Mouse (Mus musculus): ENCODE measurements around the gene Rims4. TPM values are rescaled to one million over a fixed set of nuclear protein-coding genes. Genes with fewer than 3 reads are reported as not detected.

Gene Rims4
- polyA plus RNA-seq, 1 experiment from 2014 or later, result 0.15 TPM

GRCm38 (mm10) chr2:163880891-163881290, 37.6 kb downstream of the Rims4 start:
- H3K4me2 ChIP-seq (ENCODE audit: low read length), result no peak overlapping the region
- peaks cover 31% of the 10 kb centered on the region for H3K27me3 ChIP-seq (ENCODE audit: control insufficient read depth, insufficient read depth, low read length)
- no peak for ATAC-seq (ENCODE audit: insufficient number of reproducible peaks, insufficient read depth, low FRiP score, low read depth)
- H3K4me3 ChIP-seq (ENCODE audit: control insufficient read depth in 1 of 2, insufficient read depth in 1 of 2, low read depth in 1 of 2, low read length in 2 of 2), result no peak overlapping the region
- no peak overlapping the region for H3K9ac ChIP-seq (ENCODE audit: low read length)
- no peaks in the 10 kb centered on the region for H3K36me3 ChIP-seq (ENCODE audit: control insufficient read depth, insufficient read depth, low read length)
- H3K9me3 ChIP-seq (ENCODE audit: control insufficient read depth, low read length), result no peaks in the 10 kb centered on the region
- WGBS, result 57% methylated on average over 6 of the region's 6 CpGs
- no peak overlapping the region for H3K27ac ChIP-seq (replicated peaks in 1 of 2; ENCODE audit: control insufficient read depth in 1 of 2, insufficient read depth in 1 of 2, low read depth in 2 of 2, low read length in 2 of 2)
- H3K4me1 ChIP-seq (ENCODE audit: control insufficient read depth in 2 of 2, insufficient read depth in 2 of 2, low read length in 2 of 2), result peaks cover 0 to 2% of the 10 kb centered on the region in 2 experiments; a peak in 2 of 4 replicates

- ATAC-seq (ENCODE audit: insufficient number of reproducible peaks, insufficient read depth, low FRiP score, low read depth), result no peak
- no peak overlapping the region for H3K27ac ChIP-seq (replicated peaks in 1 of 2; ENCODE audit: control insufficient read depth in 1 of 2, insufficient read depth in 1 of 2, low read depth in 2 of 2, low read length in 2 of 2)
- WGBS, result 72% methylated on average over 14 of the region's 14 CpGs
Measured at GRCm38 (mm10) chr2:163876830-163877498, 41.5 kb downstream of the Rims4 start.

GRCm38 (mm10) chr2:163875484-163875883, 43.0 kb downstream of the Rims4 start:
- Histone ChIP-seq H3K4me1 (ENCODE audit: control insufficient read depth in 2 of 2, insufficient read depth in 2 of 2, low read length in 2 of 2) (peaks cover 5 to 6% of the 10 kb centered on the region in 2 experiments), H3K27ac (replicated peaks in 1 of 2; ENCODE audit: control insufficient read depth in 1 of 2, insufficient read depth in 1 of 2, low read depth in 2 of 2, low read length in 2 of 2) (no peak overlapping the region), H3K4me3 (ENCODE audit: control insufficient read depth in 1 of 2, insufficient read depth in 1 of 2, low read depth in 1 of 2, low read length in 2 of 2) (no peak overlapping the region), H3K36me3 (ENCODE audit: control insufficient read depth, insufficient read depth, low read length) (no peaks in the 10 kb centered on the region), H3K9me3 (ENCODE audit: control insufficient read depth, low read length) (no peaks in the 10 kb centered on the region), H3K9ac (ENCODE audit: low read length) (no peak overlapping the region), H3K4me2 (ENCODE audit: low read length) (no peak overlapping the region), H3K27me3 (ENCODE audit: control insufficient read depth, insufficient read depth, low read length) (peaks cover 17% of the 10 kb centered on the region)
- no peak for ATAC-seq (ENCODE audit: insufficient number of reproducible peaks, insufficient read depth, low FRiP score, low read depth)
- 68% methylated on average over 7 of the region's 7 CpGs for WGBS

More at GRCm38 (mm10) chr2:163876830-163877498, 41.5 kb downstream of the Rims4 start:
- Histone ChIP-seq H3K4me2 (ENCODE audit: low read length) (no peak overlapping the region), H3K36me3 (ENCODE audit: control insufficient read depth, insufficient read depth, low read length) (no peaks in the 10 kb centered on the region), H3K9ac (ENCODE audit: low read length) (no peak overlapping the region), H3K4me3 (ENCODE audit: control insufficient read depth in 1 of 2, insufficient read depth in 1 of 2, low read depth in 1 of 2, low read length in 2 of 2) (no peak overlapping the region), H3K9me3 (ENCODE audit: control insufficient read depth, low read length) (no peaks in the 10 kb centered on the region), H3K4me1 (ENCODE audit: control insufficient read depth in 2 of 2, insufficient read depth in 2 of 2, low read length in 2 of 2) (peaks cover 5 to 6% of the 10 kb centered on the region in 2 experiments), H3K27me3 (ENCODE audit: control insufficient read depth, insufficient read depth, low read length) (peaks cover 14% of the 10 kb centered on the region)

- no peak for ATAC-seq (ENCODE audit: insufficient number of reproducible peaks, insufficient read depth, low FRiP score, low read depth)
- Histone ChIP-seq H3K4me2 (ENCODE audit: low read length) (no peak overlapping the region), H3K36me3 (ENCODE audit: control insufficient read depth, insufficient read depth, low read length) (no peaks in the 10 kb centered on the region), H3K4me3 (ENCODE audit: control insufficient read depth in 1 of 2, insufficient read depth in 1 of 2, low read depth in 1 of 2, low read length in 2 of 2) (no peak overlapping the region), H3K27me3 (ENCODE audit: control insufficient read depth, insufficient read depth, low read length) (peaks cover 22% of the 10 kb centered on the region), H3K9me3 (ENCODE audit: control insufficient read depth, low read length) (no peaks in the 10 kb centered on the region), H3K9ac (ENCODE audit: low read length) (no peak overlapping the region), H3K4me1 (ENCODE audit: control insufficient read depth in 2 of 2, insufficient read depth in 2 of 2, low read length in 2 of 2) (peaks cover 5 to 6% of the 10 kb centered on the region in 2 experiments), H3K27ac (replicated peaks in 1 of 2; ENCODE audit: control insufficient read depth in 1 of 2, insufficient read depth in 1 of 2, low read depth in 2 of 2, low read length in 2 of 2) (no peak overlapping the region)
- WGBS, result 45% methylated on average over 5 of the region's 5 CpGs
Measured at GRCm38 (mm10) chr2:163874877-163875276, 43.6 kb downstream of the Rims4 start.

GRCm38 (mm10) chr2:163871906-163872305, 46.6 kb downstream of the Rims4 start:
- Histone ChIP-seq H3K27me3 (ENCODE audit: control insufficient read depth, insufficient read depth, low read length) (peaks cover 8% of the 10 kb centered on the region; the same call in 1 of the 2 replicates), H3K4me1 (ENCODE audit: control insufficient read depth in 2 of 2, insufficient read depth in 2 of 2, low read length in 2 of 2) (peaks cover 3 to 5% of the 10 kb centered on the region in 2 experiments), H3K27ac (replicated peaks in 1 of 2; ENCODE audit: control insufficient read depth in 1 of 2, insufficient read depth in 1 of 2, low read depth in 2 of 2, low read length in 2 of 2) (no peak overlapping the region), H3K4me3 (ENCODE audit: control insufficient read depth in 1 of 2, insufficient read depth in 1 of 2, low read depth in 1 of 2, low read length in 2 of 2) (no peak overlapping the region), H3K9me3 (ENCODE audit: control insufficient read depth, low read length) (no peaks in the 10 kb centered on the region), H3K9ac (ENCODE audit: low read length) (no peak overlapping the region), H3K4me2 (ENCODE audit: low read length) (no peak overlapping the region), H3K36me3 (ENCODE audit: control insufficient read depth, insufficient read depth, low read length) (no peaks in the 10 kb centered on the region)
- WGBS, result 59% methylated on average over 3 of the region's 3 CpGs
- ATAC-seq (ENCODE audit: insufficient number of reproducible peaks, insufficient read depth, low FRiP score, low read depth), result no peak

- no peak for ATAC-seq (ENCODE audit: insufficient number of reproducible peaks, insufficient read depth, low FRiP score, low read depth)
- H3K9ac ChIP-seq (ENCODE audit: low read length), result no peak overlapping the region
- H3K4me1 ChIP-seq (ENCODE audit: control insufficient read depth in 2 of 2, insufficient read depth in 2 of 2, low read length in 2 of 2), result peaks cover 3 to 5% of the 10 kb centered on the region in 2 experiments; a peak in 3 of 4 replicates
- H3K9me3 ChIP-seq (ENCODE audit: control insufficient read depth, low read length), result no peaks in the 10 kb centered on the region
- 68% methylated on average over 4 of the region's 4 CpGs for WGBS
- H3K4me2 ChIP-seq (ENCODE audit: low read length), result no peak overlapping the region
- no peaks in the 10 kb centered on the region for H3K36me3 ChIP-seq (ENCODE audit: control insufficient read depth, insufficient read depth, low read length)
- no peak overlapping the region for H3K4me3 ChIP-seq (ENCODE audit: control insufficient read depth in 1 of 2, insufficient read depth in 1 of 2, low read depth in 1 of 2, low read length in 2 of 2)
- H3K27me3 ChIP-seq (ENCODE audit: control insufficient read depth, insufficient read depth, low read length), result peaks cover 13% of the 10 kb centered on the region
- H3K27ac ChIP-seq (replicated peaks in 1 of 2; ENCODE audit: control insufficient read depth in 1 of 2, insufficient read depth in 1 of 2, low read depth in 2 of 2, low read length in 2 of 2), result no peak overlapping the region
Measured at GRCm38 (mm10) chr2:163871266-163871665, 47.2 kb downstream of the Rims4 start.

GRCm38 (mm10) chr2:163869783-163870182, 48.7 kb downstream of the Rims4 start:
- no peaks in the 10 kb centered on the region for H3K36me3 ChIP-seq (ENCODE audit: control insufficient read depth, insufficient read depth, low read length)
- ATAC-seq (ENCODE audit: insufficient number of reproducible peaks, insufficient read depth, low FRiP score, low read depth), result no peak
- H3K27me3 ChIP-seq (ENCODE audit: control insufficient read depth, insufficient read depth, low read length), result peaks cover 15% of the 10 kb centered on the region
- no peak overlapping the region for H3K4me2 ChIP-seq (ENCODE audit: low read length)
- WGBS, result 66% methylated on average over 5 of the region's 5 CpGs
- no peaks in the 10 kb centered on the region for H3K9me3 ChIP-seq (ENCODE audit: control insufficient read depth, low read length)
- H3K9ac ChIP-seq (ENCODE audit: low read length), result no peak overlapping the region
- no peaks in the 10 kb centered on the region for H3K4me1 ChIP-seq (ENCODE audit: control insufficient read depth in 2 of 2, insufficient read depth in 2 of 2, low read length in 2 of 2)
- no peak overlapping the region for H3K4me3 ChIP-seq (ENCODE audit: control insufficient read depth in 1 of 2, insufficient read depth in 1 of 2, low read depth in 1 of 2, low read length in 2 of 2)
- H3K27ac ChIP-seq (replicated peaks in 1 of 2; ENCODE audit: control insufficient read depth in 1 of 2, insufficient read depth in 1 of 2, low read depth in 2 of 2, low read length in 2 of 2), result no peak overlapping the region

GRCm38 (mm10) chr2:163866061-163866460, 52.4 kb downstream of the Rims4 start:
- no peak for ATAC-seq (ENCODE audit: insufficient number of reproducible peaks, insufficient read depth, low FRiP score, low read depth)
- H3K4me3 ChIP-seq (ENCODE audit: control insufficient read depth in 1 of 2, insufficient read depth in 1 of 2, low read depth in 1 of 2, low read length in 2 of 2), result no peak overlapping the region
- H3K36me3 ChIP-seq (ENCODE audit: control insufficient read depth, insufficient read depth, low read length), result no peaks in the 10 kb centered on the region
- no peaks in the 10 kb centered on the region for H3K4me1 ChIP-seq (ENCODE audit: control insufficient read depth in 2 of 2, insufficient read depth in 2 of 2, low read length in 2 of 2)
- no peak overlapping the region for H3K4me2 ChIP-seq (ENCODE audit: low read length)
- H3K9ac ChIP-seq (ENCODE audit: low read length), result no peak overlapping the region
- no peaks in the 10 kb centered on the region for H3K9me3 ChIP-seq (ENCODE audit: control insufficient read depth, low read length)
- no peak overlapping the region for H3K27ac ChIP-seq (replicated peaks in 1 of 2; ENCODE audit: control insufficient read depth in 1 of 2, insufficient read depth in 1 of 2, low read depth in 2 of 2, low read length in 2 of 2)
- H3K27me3 ChIP-seq (ENCODE audit: control insufficient read depth, insufficient read depth, low read length), result peaks cover 17% of the 10 kb centered on the region
- WGBS, result 80% methylated on average over 9 of the region's 9 CpGs

Data from heart, embryonic 14.5 days (tissue).